Mouse (Mus musculus): ENCODE measurements at regions not wholly inside any gene's neighbourhood (a gene's known extent, or its start where the extent isn't known, plus 50 kb on each side); places are given as distances from the start of the nearest gene placed in this dataset.

DNA sequence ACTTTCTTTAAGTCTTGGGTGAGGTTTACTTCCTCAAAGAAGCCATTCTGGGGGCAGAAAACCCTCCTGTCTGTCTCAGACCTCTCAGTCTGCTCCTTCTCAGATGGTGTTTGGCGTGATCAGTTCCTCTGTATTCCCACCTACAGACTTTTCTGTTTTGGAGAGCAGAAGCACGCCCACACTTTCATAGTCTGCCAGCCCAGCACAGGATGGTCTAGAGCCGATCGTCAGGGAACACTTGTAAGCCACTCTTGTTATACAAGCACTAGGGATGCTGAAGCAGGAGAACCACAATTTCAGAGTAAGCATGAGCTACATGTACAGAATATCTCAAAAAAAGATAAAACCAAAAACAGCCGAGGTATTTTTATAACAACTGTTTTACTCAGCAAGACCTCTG is 410.4 kb downstream of the Efna5 start:
- H3K27me3 ChIP-seq (replicated peaks; ENCODE audit: control insufficient read depth, insufficient read depth, low read length) = no peaks in the 10 kb centered on the region
- no peaks in the 10 kb centered on the region for H3K36me3 ChIP-seq (ENCODE audit: control insufficient read depth, insufficient read depth, low read length)
- WGBS = 83% methylated on average over 5 of the region's 5 CpGs
- no peak overlapping the region for H3K4me2 ChIP-seq (ENCODE audit: low read length)
- no peaks in the 10 kb centered on the region for H3K9me3 ChIP-seq (ENCODE audit: control insufficient read depth, low read length)
- no peaks in the 10 kb centered on the region for H3K4me1 ChIP-seq (replicated peaks; ENCODE audit: control insufficient read depth, insufficient read depth, low read length)
- DNase-seq (ENCODE audit: low spot score) (no peak), ATAC-seq (replicated peaks; ENCODE audit: low FRiP score, low TSS enrichment, low read depth) (no peak)
- H3K4me3 ChIP-seq (ENCODE audit: low read depth, low read length) = no peak overlapping the region
- H3K27ac ChIP-seq (ENCODE audit: low read depth) = no peak overlapping the region
- no peak overlapping the region for H3K9ac ChIP-seq (ENCODE audit: low read length)

DNA sequence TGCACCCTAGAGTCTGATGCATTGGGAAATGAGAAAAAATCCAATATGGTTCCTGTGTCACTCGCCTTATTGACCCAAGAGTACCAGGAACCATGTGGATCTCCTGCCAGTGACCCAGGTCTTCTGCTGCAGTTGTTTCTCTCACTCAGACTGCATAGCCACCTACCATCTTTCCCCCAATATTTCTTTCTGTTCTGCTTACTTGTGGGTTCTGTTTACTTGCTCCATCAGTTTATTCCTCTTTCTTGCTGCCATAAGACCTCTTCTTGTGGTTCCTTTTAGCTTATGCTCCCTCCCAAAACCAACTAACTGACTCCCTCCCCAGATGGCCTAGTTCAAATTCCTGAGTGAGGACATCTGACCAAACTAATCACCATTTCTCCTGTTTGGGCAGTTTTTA is 411.8 kb downstream of the Efna5 start:
- DNase-seq (ENCODE audit: low spot score) (no peak), ATAC-seq (replicated peaks; ENCODE audit: low FRiP score, low TSS enrichment, low read depth) (no peak)
- Histone ChIP-seq H3K4me2 (ENCODE audit: low read length) (no peak overlapping the region), H3K36me3 (ENCODE audit: control insufficient read depth, insufficient read depth, low read length) (no peaks in the 10 kb centered on the region), H3K27ac (ENCODE audit: low read depth) (no peak overlapping the region), H3K4me3 (ENCODE audit: low read depth, low read length) (no peak overlapping the region), H3K9me3 (ENCODE audit: control insufficient read depth, low read length) (no peaks in the 10 kb centered on the region), H3K27me3 (replicated peaks; ENCODE audit: control insufficient read depth, insufficient read depth, low read length) (no peaks in the 10 kb centered on the region), H3K4me1 (replicated peaks; ENCODE audit: control insufficient read depth, insufficient read depth, low read length) (no peaks in the 10 kb centered on the region), H3K9ac (ENCODE audit: low read length) (no peak overlapping the region)
- WGBS = 96% methylated on average over 1 of the region's 1 CpGs

DNA sequence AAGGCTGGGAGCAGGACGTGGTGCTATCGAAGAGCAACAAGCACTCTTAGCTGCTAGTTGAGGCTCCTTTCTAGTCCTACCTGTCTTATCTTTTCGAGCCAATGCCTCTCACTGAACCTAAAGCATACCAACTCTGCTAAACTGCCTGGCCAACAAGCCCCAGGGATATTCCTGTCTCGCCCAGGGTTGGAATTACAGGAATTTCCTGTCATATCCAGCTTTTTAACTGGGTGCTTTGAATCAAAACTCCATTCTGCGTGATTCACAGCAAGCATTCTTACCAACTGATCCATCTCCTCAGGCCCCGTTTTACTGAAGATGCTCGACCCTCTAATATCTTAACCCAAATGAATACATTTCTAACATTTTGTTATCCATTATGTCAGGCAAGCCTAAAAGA is 412.3 kb downstream of the Efna5 start:
- no peak overlapping the region for H3K27ac ChIP-seq (ENCODE audit: low read depth)
- ATAC-seq (replicated peaks; ENCODE audit: low FRiP score, low TSS enrichment, low read depth) (no peak), DNase-seq (ENCODE audit: low spot score) (no peak)
- H3K36me3 ChIP-seq (ENCODE audit: control insufficient read depth, insufficient read depth, low read length) = no peaks in the 10 kb centered on the region
- WGBS = 72% methylated on average over 7 of the region's 7 CpGs
- no peak overlapping the region for H3K4me2 ChIP-seq (ENCODE audit: low read length)
- no peak overlapping the region for H3K4me3 ChIP-seq (ENCODE audit: low read depth, low read length)
- H3K9ac ChIP-seq (ENCODE audit: low read length) = no peak overlapping the region
- no peaks in the 10 kb centered on the region for H3K9me3 ChIP-seq (ENCODE audit: control insufficient read depth, low read length)
- H3K27me3 ChIP-seq (replicated peaks; ENCODE audit: control insufficient read depth, insufficient read depth, low read length) = no peaks in the 10 kb centered on the region
- H3K4me1 ChIP-seq (replicated peaks; ENCODE audit: control insufficient read depth, insufficient read depth, low read length) = no peaks in the 10 kb centered on the region

DNA sequence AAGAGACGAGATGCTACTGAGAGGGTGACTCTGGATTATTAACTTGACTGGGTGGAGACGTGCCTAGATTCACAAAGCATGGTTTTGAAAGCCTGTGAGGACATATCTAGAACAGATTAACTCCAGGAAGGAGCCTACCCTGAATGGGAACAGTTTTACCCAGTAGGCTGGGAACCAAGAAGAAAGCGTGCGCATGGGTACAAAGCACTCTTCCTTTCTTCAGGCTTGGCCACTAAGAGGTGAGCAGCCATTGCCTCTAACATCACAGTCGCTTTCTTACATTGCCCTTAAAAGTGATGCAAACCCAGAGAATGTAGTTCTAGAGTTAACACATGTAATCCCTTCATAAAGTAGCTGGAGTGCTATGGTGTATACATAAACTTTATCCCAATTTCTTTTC is 414.0 kb downstream of the Efna5 start:
- Histone ChIP-seq H3K4me2 (ENCODE audit: low read length) (no peak overlapping the region), H3K27ac (ENCODE audit: low read depth) (no peak overlapping the region), H3K4me3 (ENCODE audit: low read depth, low read length) (no peak overlapping the region), H3K27me3 (replicated peaks; ENCODE audit: control insufficient read depth, insufficient read depth, low read length) (no peaks in the 10 kb centered on the region), H3K4me1 (replicated peaks; ENCODE audit: control insufficient read depth, insufficient read depth, low read length) (peaks cover 5% of the 10 kb centered on the region; the same call in 1 of the 2 replicates), H3K36me3 (ENCODE audit: control insufficient read depth, insufficient read depth, low read length) (no peaks in the 10 kb centered on the region), H3K9me3 (ENCODE audit: control insufficient read depth, low read length) (no peaks in the 10 kb centered on the region), H3K9ac (ENCODE audit: low read length) (no peak overlapping the region)
- WGBS = 81% methylated on average over 5 of the region's 5 CpGs
- DNase-seq (ENCODE audit: low spot score) (no peak), ATAC-seq (replicated peaks; ENCODE audit: low FRiP score, low TSS enrichment, low read depth) (no peak)

DNA sequence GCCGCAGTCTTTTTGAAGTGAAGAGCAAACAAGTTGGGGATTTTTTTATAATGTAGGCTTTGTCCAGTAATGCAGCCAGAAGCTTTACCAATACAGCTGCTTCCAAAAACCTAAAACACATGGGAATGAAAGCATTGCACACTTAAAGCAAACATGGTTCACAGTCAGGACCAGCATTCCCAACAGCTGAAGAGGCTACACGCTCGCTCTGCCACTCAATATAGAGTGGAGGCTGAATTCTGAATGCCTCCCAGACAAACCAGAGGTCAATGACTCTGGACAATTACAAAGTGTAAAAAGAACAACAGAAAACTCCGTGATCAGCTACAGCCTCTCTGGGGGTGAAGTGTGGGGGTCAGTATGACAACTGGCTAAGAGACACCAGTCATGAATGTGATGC is 416.1 kb downstream of the Efna5 start:
- Histone ChIP-seq H3K9ac (ENCODE audit: low read length) (no peak overlapping the region), H3K9me3 (ENCODE audit: control insufficient read depth, low read length) (no peaks in the 10 kb centered on the region), H3K4me1 (replicated peaks; ENCODE audit: control insufficient read depth, insufficient read depth, low read length) (peaks cover 5% of the 10 kb centered on the region; the same call in 1 of the 2 replicates), H3K27me3 (replicated peaks; ENCODE audit: control insufficient read depth, insufficient read depth, low read length) (no peaks in the 10 kb centered on the region), H3K4me2 (ENCODE audit: low read length) (no peak overlapping the region), H3K4me3 (ENCODE audit: low read depth, low read length) (no peak overlapping the region), H3K36me3 (ENCODE audit: control insufficient read depth, insufficient read depth, low read length) (no peaks in the 10 kb centered on the region), H3K27ac (ENCODE audit: low read depth) (no peak overlapping the region)
- 77% methylated on average over 4 of the region's 4 CpGs for WGBS
- no peak for DNase-seq (ENCODE audit: low spot score)
- ATAC-seq (replicated peaks; ENCODE audit: low FRiP score, low TSS enrichment, low read depth) = no peak

DNA sequence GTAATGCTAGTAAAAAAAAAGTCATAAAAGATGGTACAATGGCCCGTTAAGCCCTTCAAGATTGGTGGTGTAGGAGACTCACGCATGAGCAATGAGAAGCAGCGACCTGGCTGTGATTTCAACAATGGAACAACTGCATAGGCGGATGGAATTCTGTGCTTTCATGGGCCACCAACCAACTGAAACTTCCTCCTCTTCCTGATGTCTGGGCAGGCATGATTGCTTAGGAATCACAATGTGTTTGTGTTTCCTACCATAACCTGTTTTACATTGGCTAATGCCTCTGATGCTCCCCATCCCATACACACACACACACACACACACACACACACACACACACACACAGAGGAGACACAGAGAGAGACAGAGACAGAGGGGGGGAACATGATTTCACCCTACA is 416.9 kb downstream of the Efna5 start:
- DNase-seq (ENCODE audit: low spot score) (no peak), ATAC-seq (replicated peaks; ENCODE audit: low FRiP score, low TSS enrichment, low read depth) (no peak)
- Histone ChIP-seq H3K9ac (ENCODE audit: low read length) (no peak overlapping the region), H3K4me1 (replicated peaks; ENCODE audit: control insufficient read depth, insufficient read depth, low read length) (peaks cover 5% of the 10 kb centered on the region; the same call in 1 of the 2 replicates), H3K4me3 (ENCODE audit: low read depth, low read length) (no peak overlapping the region), H3K27ac (ENCODE audit: low read depth) (no peak overlapping the region), H3K36me3 (ENCODE audit: control insufficient read depth, insufficient read depth, low read length) (no peaks in the 10 kb centered on the region), H3K27me3 (replicated peaks; ENCODE audit: control insufficient read depth, insufficient read depth, low read length) (no peaks in the 10 kb centered on the region), H3K9me3 (ENCODE audit: control insufficient read depth, low read length) (no peaks in the 10 kb centered on the region), H3K4me2 (ENCODE audit: low read length) (no peak overlapping the region)
- 92% methylated on average over 4 of the region's 4 CpGs for WGBS

DNA sequence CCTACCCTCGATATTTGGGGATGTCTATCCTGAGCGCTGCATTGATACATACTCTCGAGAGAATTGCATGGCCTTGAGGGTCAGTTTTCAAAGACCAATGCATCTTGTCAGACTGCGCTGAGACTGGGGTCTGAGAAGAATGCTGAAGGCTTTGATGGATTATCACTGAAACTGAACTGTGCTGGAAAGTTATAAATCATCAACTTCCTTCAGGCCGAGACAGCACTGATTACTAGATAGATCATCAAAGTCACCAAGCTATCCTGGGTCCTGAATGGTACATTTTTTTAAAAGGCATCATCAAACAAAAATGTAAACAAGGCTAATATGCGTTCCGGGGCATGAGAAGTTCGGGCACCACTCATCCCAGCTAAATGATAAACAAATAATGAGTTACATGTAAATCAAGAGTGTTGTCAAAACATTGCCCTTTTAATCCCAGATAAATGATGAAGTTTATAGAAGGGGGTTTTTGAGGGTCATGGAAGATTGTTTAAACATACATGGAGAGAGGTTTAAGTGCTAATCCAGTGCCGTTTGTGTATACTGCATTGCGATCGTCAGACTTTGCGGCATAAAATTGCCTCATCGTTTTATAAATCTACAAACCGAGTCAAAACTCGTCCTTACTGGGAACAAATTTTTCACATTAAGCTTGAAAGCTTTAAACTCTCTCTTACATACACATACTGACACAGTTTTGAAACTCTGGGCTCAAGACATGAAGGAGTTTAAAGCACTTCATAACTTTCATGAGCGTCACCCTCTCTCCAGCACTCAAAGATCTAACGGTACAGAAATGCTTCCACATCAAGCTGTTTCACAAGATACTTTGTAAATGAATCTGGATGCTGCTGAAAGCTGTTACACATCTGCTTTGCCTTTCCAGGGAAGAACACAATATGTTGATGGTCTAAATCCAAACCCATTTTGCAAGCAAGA is 419.5 kb downstream of the Efna5 start:
- DNase-seq (ENCODE audit: low spot score) (no peak), ATAC-seq (replicated peaks; ENCODE audit: low FRiP score, low TSS enrichment, low read depth) (no peak)
- Histone ChIP-seq H3K4me2 (ENCODE audit: low read length) (peak overlapping the region; percentile 21), H3K4me1 (replicated peaks; ENCODE audit: control insufficient read depth, insufficient read depth, low read length) (peaks cover 5% of the 10 kb centered on the region; the same call in 1 of the 2 replicates), H3K9ac (ENCODE audit: low read length) (no peak overlapping the region), H3K36me3 (ENCODE audit: control insufficient read depth, insufficient read depth, low read length) (no peaks in the 10 kb centered on the region), H3K4me3 (ENCODE audit: low read depth, low read length) (no peak overlapping the region), H3K27ac (ENCODE audit: low read depth) (no peak overlapping the region), H3K9me3 (ENCODE audit: control insufficient read depth, low read length) (no peaks in the 10 kb centered on the region), H3K27me3 (replicated peaks; ENCODE audit: control insufficient read depth, insufficient read depth, low read length) (no peaks in the 10 kb centered on the region)
- WGBS = 21% methylated on average over 17 of the region's 17 CpGs

DNA sequence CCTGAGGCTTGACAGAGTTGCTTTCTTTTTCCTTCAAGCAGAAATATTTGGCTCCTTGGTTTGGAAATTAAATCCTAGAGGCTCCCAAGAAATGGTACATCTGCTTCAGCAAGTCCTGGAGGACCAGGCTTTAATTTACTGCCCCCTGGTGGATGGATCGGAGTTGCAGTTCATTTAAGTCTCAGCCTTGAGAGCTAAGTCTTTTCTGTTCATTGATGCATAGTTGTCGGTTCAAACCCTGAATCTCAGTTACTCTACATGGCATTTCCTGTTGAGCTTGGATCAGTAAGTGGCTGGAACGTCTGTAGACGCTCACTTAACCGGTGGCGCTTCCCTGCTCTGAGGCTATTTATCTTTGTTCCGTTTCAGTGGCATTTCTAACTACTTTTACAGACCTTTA is 422.2 kb downstream of the Efna5 start:
- Histone ChIP-seq H3K4me2 (ENCODE audit: low read length) (no peak overlapping the region), H3K9me3 (ENCODE audit: control insufficient read depth, low read length) (no peaks in the 10 kb centered on the region), H3K4me1 (replicated peaks; ENCODE audit: control insufficient read depth, insufficient read depth, low read length) (peaks cover 5% of the 10 kb centered on the region; the same call in 1 of the 2 replicates), H3K4me3 (ENCODE audit: low read depth, low read length) (no peak overlapping the region), H3K9ac (ENCODE audit: low read length) (no peak overlapping the region), H3K27me3 (replicated peaks; ENCODE audit: control insufficient read depth, insufficient read depth, low read length) (no peaks in the 10 kb centered on the region), H3K36me3 (ENCODE audit: control insufficient read depth, insufficient read depth, low read length) (no peaks in the 10 kb centered on the region), H3K27ac (ENCODE audit: low read depth) (no peak overlapping the region)
- DNase-seq (ENCODE audit: low spot score) (peak; percentile 63), ATAC-seq (replicated peaks; ENCODE audit: low FRiP score, low TSS enrichment, low read depth) (no peak)
- WGBS = 48% methylated on average over 7 of the region's 7 CpGs

DNA sequence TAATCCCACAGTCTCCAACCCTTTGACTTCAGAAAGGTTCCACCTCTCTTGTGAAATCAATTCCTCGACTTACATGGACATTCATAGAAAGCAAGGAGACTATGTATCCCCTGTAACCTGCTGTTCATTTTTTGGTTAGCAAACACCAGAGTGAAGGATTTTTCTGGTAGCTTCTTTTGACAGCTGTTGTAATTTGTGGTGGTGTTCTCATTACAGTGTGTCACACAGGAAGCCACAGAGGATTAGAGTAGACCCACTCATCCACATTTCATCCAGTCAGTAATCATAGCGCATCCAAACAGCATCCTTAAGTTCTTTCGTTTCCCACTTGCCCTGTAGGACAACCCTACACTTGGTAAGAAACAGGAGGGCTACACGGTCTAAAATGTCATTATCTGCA is 443.1 kb downstream of the Efna5 start:
- Histone ChIP-seq H3K4me2 (ENCODE audit: low read length) (no peak overlapping the region), H3K36me3 (ENCODE audit: control insufficient read depth, insufficient read depth, low read length) (no peaks in the 10 kb centered on the region), H3K9ac (ENCODE audit: low read length) (no peak overlapping the region), H3K9me3 (ENCODE audit: control insufficient read depth, low read length) (no peaks in the 10 kb centered on the region), H3K27me3 (replicated peaks; ENCODE audit: control insufficient read depth, insufficient read depth, low read length) (no peaks in the 10 kb centered on the region), H3K4me1 (replicated peaks; ENCODE audit: control insufficient read depth, insufficient read depth, low read length) (no peaks in the 10 kb centered on the region), H3K4me3 (ENCODE audit: low read depth, low read length) (no peak overlapping the region), H3K27ac (ENCODE audit: low read depth) (no peak overlapping the region)
- DNase-seq (ENCODE audit: low spot score) = no peak
- 76% methylated on average over 4 of the region's 4 CpGs for WGBS
- no peak for ATAC-seq (replicated peaks; ENCODE audit: low FRiP score, low TSS enrichment, low read depth)

Data from intestine, embryonic 14.5 days (tissue).